Mouse (Mus musculus) small intestine, adult 2 months (tissue): ENCODE results near the gene Ap2s1. TPM values are rescaled to one million over a fixed set of nuclear protein-coding genes. Genes with fewer than 3 reads are reported as not detected.

ENCODE experiments used
- H3K27ac ChIP-seq: fragments of 200-500 bp; 2 replicates; pipeline ENCODE4 v1.5.1; 2012; ENCODE audit warnings: low read depth, low read length, control low read depth, inconsistent platforms; ENCODE audit not compliant: insufficient read depth
- H3K27me3 ChIP-seq: fragments of 200-500 bp; 2 replicates; pipeline ENCODE4 v1.6.1; 2012; ENCODE audit warnings: mild to moderate bottlenecking, moderate library complexity, low read length, inconsistent platforms; ENCODE audit not compliant: control insufficient read depth, insufficient read depth
- H3K36me3 ChIP-seq: fragments of 200-500 bp; 2 replicates; pipeline ENCODE4 v1.6.1; 2012; ENCODE audit warnings: mild to moderate bottlenecking, low read length, control low read depth, inconsistent platforms; ENCODE audit not compliant: control insufficient read depth, insufficient read depth
- H3K4me1 ChIP-seq: fragments of 200-500 bp; 2 replicates; pipeline ENCODE4 v1.6.1; 2012; ENCODE audit warnings: low read length, inconsistent platforms, mixed read lengths; ENCODE audit not compliant: control insufficient read depth, insufficient read depth, insufficient read length
- H3K4me3 ChIP-seq: fragments of 200-500 bp; 2 replicates; pipeline ENCODE4 v1.5.1; 2012; ENCODE audit warnings: low read depth, mild to moderate bottlenecking, control low read depth, inconsistent platforms, low read length, moderate library complexity
- CTCF ChIP-seq: fragments of 200-500 bp; IDR thresholded peaks from 2 replicates; pipeline ENCODE4 v1.5.1; 2012; ENCODE audit warnings: low read depth, mild to moderate bottlenecking, control low read depth, inconsistent platforms, low read length, moderate library complexity, mixed read lengths; ENCODE audit not compliant: insufficient replicate concordance, insufficient read length; ENCODE audit errors: extremely low read depth
- POLR2A ChIP-seq: fragments of 200-500 bp; IDR thresholded peaks from 2 replicates; pipeline ENCODE4 v1.6.1; 2012; ENCODE audit warnings: low read depth, mild to moderate bottlenecking, control low read depth, inconsistent platforms, low read length, moderate library complexity
- WGBS: fragments of 180-500 bp; shearing (Covaris S2); methylation state at CpG from one replicate; pipeline ENCODE4 v1.1.7; 2018; 5-methylcytosine and 5-hydroxymethylcytosine counted together
- polyA plus RNA-seq: library from polyadenylated mRNA; depleted of rRNA; stranded (reverse); fragments of >200 nt; gene quantifications from 2 replicates; pipeline ENCODE4 v1.2.3, GENCODE M21; 2012

Ap2s1 gene
- polyA plus RNA-seq, 1 experiment, result 540 TPM

DNA sequence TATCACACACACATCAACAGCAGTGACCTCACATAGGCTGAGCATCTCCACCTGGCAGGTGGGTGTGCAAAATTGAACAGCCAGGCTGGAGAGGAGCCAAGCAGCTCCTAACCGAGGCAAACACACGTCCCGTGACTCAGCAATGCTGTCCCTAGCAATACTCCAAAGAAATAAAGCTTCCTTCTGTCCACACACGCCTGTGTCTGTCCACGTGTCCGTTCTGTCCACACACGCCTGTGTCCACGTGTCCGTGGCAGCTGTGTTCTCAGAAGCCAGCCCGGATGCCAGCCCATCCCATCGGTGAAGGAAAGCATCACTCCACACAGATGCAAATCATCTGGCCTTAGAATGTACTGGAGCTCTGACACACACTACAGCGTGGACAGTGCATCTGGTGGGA lies 13.8 kb downstream of the Ap2s1 start:
- Histone ChIP-seq H3K36me3 (peaks cover 27% of the 10 kb centered on the region), H3K27me3 (no peaks in the 10 kb centered on the region), H3K27ac (no peak overlapping the region), H3K4me1 (no peaks in the 10 kb centered on the region), H3K4me3 (no peak overlapping the region)
- 61% methylated on average over 12 of the region's 12 CpGs for WGBS
- TF ChIP-seq POLR2A (no peak), CTCF (no peak)

DNA sequence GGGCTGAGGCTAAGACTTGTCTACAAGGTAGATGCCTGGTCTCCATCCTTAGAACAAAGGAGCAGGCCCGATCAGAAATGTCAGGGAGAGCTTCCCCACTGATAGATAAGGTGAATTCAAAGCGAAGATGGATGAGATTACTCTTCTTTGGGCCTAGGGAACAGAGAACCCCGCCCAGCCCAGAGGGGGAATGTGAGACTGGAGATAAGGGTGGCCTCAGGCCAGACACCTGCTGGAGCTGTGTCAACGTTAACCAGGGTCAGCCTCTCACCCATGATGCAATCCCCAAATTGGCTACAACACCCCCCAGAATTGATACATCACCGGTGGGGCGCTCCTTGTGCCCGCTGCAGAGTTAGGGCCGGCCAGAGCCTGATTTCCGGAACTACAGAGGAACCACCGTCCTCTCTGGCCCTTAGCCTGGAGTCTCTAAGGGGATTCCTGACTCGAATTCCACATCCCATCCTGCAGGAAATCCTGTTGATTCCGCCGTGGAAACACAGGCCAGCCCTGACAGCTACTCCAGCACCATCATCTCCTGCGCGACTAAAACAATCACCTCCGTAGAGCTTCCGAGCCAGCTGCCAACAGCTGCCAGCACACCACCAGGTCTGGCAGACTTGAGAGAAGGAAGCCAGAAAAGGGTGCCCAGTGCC lies 17.3 kb downstream of the Ap2s1 start:
- TF ChIP-seq CTCF (no peak), POLR2A (no peak)
- no peaks in the 10 kb centered on the region for H3K36me3 ChIP-seq
- no peak overlapping the region for H3K4me3 ChIP-seq
- H3K27ac ChIP-seq, result no peak overlapping the region
- H3K4me1 ChIP-seq, result peaks cover 4% of the 10 kb centered on the region; the same call in 1 of the 2 replicates
- H3K27me3 ChIP-seq, result no peaks in the 10 kb centered on the region
- 50% methylated on average over 17 of the region's 17 CpGs for WGBS

DNA sequence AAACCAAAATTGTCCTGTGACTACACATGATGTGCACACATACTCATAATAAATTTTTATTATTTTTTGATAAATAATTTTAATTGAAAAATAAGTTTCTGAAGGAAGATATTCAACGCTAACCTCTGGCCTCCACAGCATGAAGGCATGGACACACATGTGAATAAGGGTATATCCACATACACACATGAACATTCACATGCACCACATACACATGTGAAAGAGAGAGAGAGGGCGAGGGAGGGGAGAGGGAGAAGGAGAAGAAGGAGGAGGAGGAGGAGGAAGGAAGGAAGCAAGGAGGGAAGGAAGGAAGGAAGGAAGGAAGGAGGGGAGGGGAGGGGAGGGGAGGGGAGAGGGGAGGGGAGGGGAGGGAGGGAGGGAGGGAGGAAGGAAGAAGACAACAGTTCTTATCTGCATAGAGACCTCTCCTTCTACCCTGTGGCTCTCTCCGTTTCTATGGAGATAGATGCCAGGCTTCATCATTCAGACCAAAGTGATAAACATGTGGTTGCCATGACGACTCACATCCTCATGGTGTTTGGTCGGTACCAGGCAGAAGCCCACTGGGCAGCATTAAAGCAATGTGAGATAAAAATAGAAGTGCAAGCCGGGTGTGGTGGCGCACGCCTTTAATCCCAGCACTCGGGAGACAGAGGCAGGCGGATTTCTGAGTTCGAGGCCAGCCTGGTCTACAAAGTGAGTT lies 20.8 kb downstream of the Ap2s1 start:
- 76% methylated on average over 11 of the region's 11 CpGs for WGBS
- Histone ChIP-seq H3K36me3 (no peaks in the 10 kb centered on the region), H3K4me3 (no peak overlapping the region), H3K4me1 (peaks cover 4% of the 10 kb centered on the region; the same call in 1 of the 2 replicates), H3K27ac (no peak overlapping the region), H3K27me3 (no peaks in the 10 kb centered on the region)
- no peak for TF ChIP-seq CTCF
- TF ChIP-seq POLR2A, result no peak

DNA sequence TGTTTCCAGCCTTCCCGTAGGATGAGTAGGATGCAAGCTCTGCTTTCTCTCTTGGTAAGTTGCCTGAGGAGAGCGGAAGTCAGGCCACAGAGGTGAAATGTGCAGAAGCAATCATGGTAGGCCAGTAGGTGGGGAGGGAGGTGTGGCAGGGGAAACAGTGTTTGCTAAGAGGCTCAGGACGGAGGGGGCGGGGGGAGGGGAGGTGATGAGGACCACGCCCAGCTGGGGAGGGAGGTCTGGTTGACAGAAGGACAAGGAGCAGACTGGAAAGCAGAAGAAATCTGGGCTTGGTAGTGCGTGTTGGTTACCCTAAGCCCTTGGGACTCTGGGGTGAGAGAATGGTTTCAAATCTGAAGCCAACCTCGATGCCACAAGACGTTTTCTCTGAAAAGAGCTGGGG lies 22.1 kb downstream of the Ap2s1 start:
- no peak overlapping the region; the same call in 1 of the 2 replicates for H3K27ac ChIP-seq
- 9% methylated on average over 8 of the region's 8 CpGs for WGBS

DNA sequence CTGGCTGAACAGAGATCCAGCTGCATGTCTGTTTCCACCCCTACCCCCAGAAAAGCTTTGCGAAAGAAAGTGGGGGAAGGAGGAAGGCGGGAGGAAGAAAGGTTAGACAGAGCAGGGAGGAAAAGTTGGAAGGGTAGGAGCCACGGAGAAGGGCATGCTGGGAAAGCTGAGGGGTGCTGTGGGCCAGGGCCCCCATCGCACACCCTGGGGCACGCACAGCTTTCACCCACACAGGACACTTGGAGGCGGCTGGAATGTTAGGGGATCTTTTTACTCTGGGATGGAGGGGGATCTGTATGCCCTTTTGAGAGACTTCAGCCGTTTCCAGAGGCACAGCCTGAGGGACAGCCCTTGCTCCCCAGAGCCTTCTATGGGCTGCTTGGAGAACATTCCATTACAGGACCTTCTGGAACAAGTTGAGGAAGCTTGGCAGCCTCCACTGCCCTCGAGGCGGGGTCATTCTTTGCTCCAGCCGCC lies 22.8 kb downstream of the Ap2s1 start:
- peak overlapping the region; percentile 92 for H3K27ac ChIP-seq
- WGBS, result 52% methylated on average over 10 of the region's 10 CpGs

More for the DNA sequence above, 22.1 kb downstream of the Ap2s1 start:
- Histone ChIP-seq H3K27me3 (no peaks in the 10 kb centered on the region), H3K4me1 (peaks cover 4% of the 10 kb centered on the region; the same call in 1 of the 2 replicates), H3K4me3 (no peak overlapping the region), H3K36me3 (no peaks in the 10 kb centered on the region)
- TF ChIP-seq POLR2A, result no peak
- TF ChIP-seq CTCF, result no peak

DNA sequence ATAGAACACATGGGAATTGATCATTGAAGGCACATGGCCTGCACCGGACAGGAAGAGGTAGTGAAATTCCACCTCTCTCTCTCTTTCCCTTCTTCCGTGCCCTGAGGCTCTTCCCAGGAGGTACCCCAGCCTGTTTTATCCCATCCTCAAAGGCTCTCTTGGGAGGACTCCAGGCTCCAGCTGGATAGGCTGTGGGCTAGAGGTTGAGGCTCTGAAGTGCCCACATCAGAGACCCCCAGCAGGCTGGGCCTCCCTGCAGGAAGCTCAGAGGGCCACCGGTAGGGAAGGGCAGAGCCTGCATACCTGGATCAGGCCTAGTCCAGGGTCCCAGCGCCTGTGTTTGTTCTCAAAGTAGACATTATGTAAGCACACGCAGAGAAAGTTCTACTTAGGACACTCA lies 23.4 kb downstream of the Ap2s1 start:
- WGBS, result 71% methylated on average over 5 of the region's 5 CpGs
- Histone ChIP-seq H3K36me3 (no peaks in the 10 kb centered on the region), H3K4me1 (peaks cover 4% of the 10 kb centered on the region; the same call in 1 of the 2 replicates), H3K27me3 (no peaks in the 10 kb centered on the region), H3K27ac (peak overlapping the region; percentile 64), H3K4me3 (no peak overlapping the region)
- TF ChIP-seq CTCF (no peak), POLR2A (no peak)

More for the DNA sequence above, 22.8 kb downstream of the Ap2s1 start:
- H3K4me1 ChIP-seq, result peaks cover 4% of the 10 kb centered on the region; the same call in 1 of the 2 replicates
- H3K36me3 ChIP-seq, result no peaks in the 10 kb centered on the region
- TF ChIP-seq CTCF (no peak), POLR2A (no peak)
- H3K27me3 ChIP-seq, result no peaks in the 10 kb centered on the region
- no peak overlapping the region for H3K4me3 ChIP-seq

DNA sequence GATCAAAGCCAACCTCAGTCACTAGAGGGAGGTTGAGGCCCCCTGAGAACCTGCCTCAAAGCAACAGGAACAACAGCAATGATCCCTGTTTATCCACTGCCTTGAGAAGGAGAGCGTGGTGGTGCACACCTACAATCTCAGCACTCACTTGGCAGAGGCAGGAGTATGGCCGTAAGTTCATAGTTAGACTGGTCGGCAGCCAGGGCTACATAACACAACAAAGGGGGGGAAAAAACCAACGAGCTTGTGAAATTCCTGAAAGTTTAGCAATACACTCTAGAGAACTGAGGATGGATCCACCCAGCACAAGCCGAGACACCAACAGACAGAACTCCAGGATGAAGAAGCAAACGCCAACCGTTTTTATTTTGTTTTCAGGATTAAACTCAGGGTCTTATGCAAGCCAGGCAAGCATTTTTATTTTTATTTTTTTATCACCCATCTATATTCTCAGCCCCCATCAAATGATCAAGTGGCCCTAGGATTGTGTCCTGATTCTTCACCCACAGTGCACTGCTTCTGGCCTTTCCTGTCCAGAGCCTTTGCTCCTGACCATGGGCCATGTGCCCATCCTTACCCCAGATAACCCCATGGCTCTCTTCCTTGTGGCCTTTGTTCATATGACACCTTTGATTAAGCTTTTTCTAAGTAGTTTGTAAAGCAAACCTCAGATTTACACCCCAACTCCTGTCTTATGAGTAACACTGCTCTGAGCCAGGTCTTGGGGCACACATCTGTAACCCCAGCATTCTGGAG lies 25.4 kb downstream of the Ap2s1 start:
- Histone ChIP-seq H3K4me3 (no peak overlapping the region), H3K27me3 (no peaks in the 10 kb centered on the region), H3K27ac (no peak overlapping the region; the same call in 1 of the 2 replicates), H3K4me1 (peaks cover 4% of the 10 kb centered on the region; the same call in 1 of the 2 replicates), H3K36me3 (no peaks in the 10 kb centered on the region)
- 83% methylated on average over 7 of the region's 7 CpGs for WGBS
- TF ChIP-seq POLR2A, result no peak
- TF ChIP-seq CTCF, result no peak
